ENCODE assay signal across 8 mouse cellular contexts in genomic region chr9:122350396-122351130, GRCm38 (mm10). TPM values are rescaled to one million over a fixed set of nuclear protein-coding genes. Genes with fewer than 3 reads are reported as not detected.
A peak's percentile ranks its signal among the peaks of the same experiment; 100 is the strongest.
DNase-seq lines count a peak whose midpoint lies in the region; ATAC-seq lines count a peak whose summit lies in the region.

No protein-coding gene starts in this region.

- H3K27me3 ChIP-seq in heart, embryonic 10.5 days (ENCODE audit: insufficient read depth, poor library complexity, severe bottlenecking) = no peaks in the 10 kb centered on the region
- H3K27me3 ChIP-seq in forebrain, embryonic 12.5 days = peaks cover 9% of the 10 kb centered on the region; the same call in 1 of the 2 replicates
- no peaks in the 10 kb centered on the region for H3K27me3 ChIP-seq in limb, embryonic 13.5 days

- H3K4me1 ChIP-seq in heart, embryonic 10.5 days = peaks cover 7% of the 10 kb centered on the region; the same call in 1 of the 2 replicates
- no peaks in the 10 kb centered on the region for H3K4me1 ChIP-seq in forebrain, embryonic 12.5 days
- H3K4me1 ChIP-seq in limb, embryonic 13.5 days = 0 out of 2 replicates have a peak, but pooled peaks cover 3% of the 10 kb centered on the region

- DNase-seq in heart, embryonic 10.5 days (ENCODE audit: low spot score) = peak; percentile 55
- no peak for DNase-seq in heart, adult 8-10 months (ENCODE audit: low spot score)
- peak; percentile 11 for DNase-seq in naive thymus-derived CD4-positive, alpha-beta T cell, adult 2 months (ENCODE audit: low read depth)
- DNase-seq in ovary, postnatal 10 days (ENCODE audit: low spot score) = no peak
- no peak for DNase-seq in thymus, postnatal 14 days
- DNase-seq in urinary bladder, adult 2 months (ENCODE audit: low spot score) = no peak

- no peaks in the 10 kb centered on the region for H3K9me3 ChIP-seq in heart, embryonic 10.5 days
- no peaks in the 10 kb centered on the region for H3K9me3 ChIP-seq in forebrain, embryonic 12.5 days
- no peaks in the 10 kb centered on the region for H3K9me3 ChIP-seq in limb, embryonic 13.5 days

- no peak overlapping the region for H3K9ac ChIP-seq in forebrain, embryonic 12.5 days
- H3K9ac ChIP-seq in limb, embryonic 13.5 days = no peak overlapping the region

- no peak for ATAC-seq in forebrain, embryonic 12.5 days (ENCODE audit: low FRiP score)
- no peak for ATAC-seq in limb, embryonic 13.5 days (ENCODE audit: low FRiP score, low read depth)

- WGBS in heart, embryonic 10.5 days = 70% methylated on average over 7 of the region's 7 CpGs
- WGBS in forebrain, embryonic 12.5 days = 82% methylated on average over 7 of the region's 7 CpGs
- WGBS in limb, embryonic 13.5 days = 73% methylated on average over 7 of the region's 7 CpGs

- H3K4me2 ChIP-seq in forebrain, embryonic 12.5 days = peak overlapping the region; percentile 65; the same call in 1 of the 2 replicates
- H3K4me2 ChIP-seq in limb, embryonic 13.5 days (replicated peaks) = peak overlapping the region; percentile 67

- H3K4me3 ChIP-seq in heart, embryonic 10.5 days = peak overlapping the region; percentile 84
- H3K4me3 ChIP-seq in forebrain, embryonic 12.5 days (replicated peaks) = peak overlapping the region; percentile 70; the same call in 1 of the 2 replicates
- H3K4me3 ChIP-seq in limb, embryonic 13.5 days = peak overlapping the region; percentile 72

- peak overlapping the region; percentile 94 for H3K27ac ChIP-seq in heart, embryonic 10.5 days
- no peak overlapping the region for H3K27ac ChIP-seq in forebrain, embryonic 12.5 days
- H3K27ac ChIP-seq in limb, embryonic 13.5 days = no peak overlapping the region

- no peaks in the 10 kb centered on the region for H3K36me3 ChIP-seq in heart, embryonic 10.5 days
- no peaks in the 10 kb centered on the region for H3K36me3 ChIP-seq in forebrain, embryonic 12.5 days (replicated peaks)
- H3K36me3 ChIP-seq in limb, embryonic 13.5 days = no peaks in the 10 kb centered on the region

RNA-seq across cellular contexts. Expression of gene Abhd5, which starts 0.8 kb away (rescaled TPM):
- polyA plus RNA-seq in heart, embryonic 10.5 days (2016; fragmentation: Nextera tagmentation; extraction: Ambion mirVana) = 17.2 and 18.8 TPM in 2 replicates
- total RNA-seq in heart, adult 8-10 months (2022) = 10 to 100 TPM; 60.7 to 70.5 (median 66.4) TPM
- 17.6 and 18.5 TPM in 2 replicates for polyA plus RNA-seq in forebrain, embryonic 12.5 days (2016; fragmentation: Nextera tagmentation; extraction: Ambion mirVana)
- polyA plus RNA-seq in limb, embryonic 13.5 days (2015; fragmentation: Nextera tagmentation; extraction: Ambion mirVana) = 27.7 and 29.5 TPM in 2 replicates
- polyA plus RNA-seq in urinary bladder, adult 2 months (2012; rRNA removed) = 30.8 and 38.4 TPM in 2 replicates

RNA-seq across cellular contexts. Expression of gene Ano10, which starts 56.3 kb away (rescaled TPM):
- 31.4 and 36.7 TPM in 2 replicates for polyA plus RNA-seq in heart, embryonic 10.5 days (2016; fragmentation: Nextera tagmentation; extraction: Ambion mirVana)
- 100 to 1,000 TPM; 114 to 261 (median 181) TPM for total RNA-seq in heart, adult 8-10 months (2022)
- polyA plus RNA-seq in forebrain, embryonic 12.5 days (2016; fragmentation: Nextera tagmentation; extraction: Ambion mirVana) = 36.4 and 37.0 TPM in 2 replicates
- 37.1 and 38.0 TPM in 2 replicates for polyA plus RNA-seq in limb, embryonic 13.5 days (2015; fragmentation: Nextera tagmentation; extraction: Ambion mirVana)
- polyA plus RNA-seq in urinary bladder, adult 2 months (2012; rRNA removed) = 73.2 and 79.4 TPM in 2 replicates

Comparison
In these comparisons a context has a peak if more than half of its experiments do, and no peak if none do; other contexts are left out.
1. DNase-seq: peak in heart, embryonic 10.5 days (single experiment) and naive thymus-derived CD4-positive, alpha-beta T cell, adult 2 months (single experiment); none in heart, adult 8-10 months (single experiment), ovary, postnatal 10 days (single experiment), thymus, postnatal 14 days (single experiment) and urinary bladder, adult 2 months (single experiment).
2. Peak in every context shown above with its lines, with median percentiles within 50 percentile points of each other: H3K4me3 ChIP-seq.